Mouse (Mus musculus) MEL (cell line): ENCODE data around the gene Nckap5l. TPM values are rescaled to one million over a fixed set of nuclear protein-coding genes. Genes with fewer than 3 reads are reported as not detected.

ENCODE experiments used
- DNase-seq: peaks from one replicate; pipeline ENCODE4 v3.0.0; 2011; ENCODE audit warnings: low read depth, low spot score
- H3K27ac ChIP-seq: 2 replicates; pipeline ENCODE4 v1.5.1; 2012; ENCODE audit warnings: low read depth, mild to moderate bottlenecking, control low read depth, low read length, moderate library complexity; ENCODE audit not compliant: control insufficient read depth
- H3K27me3 ChIP-seq, 2 experiments: fragments of 150-350 bp in 1 of 2; sonication (generic) in 1 of 2; 2 replicates each; pipeline ENCODE4 v1.6.1; 2012; ENCODE audit warnings: low read length in 2 of 2, mild to moderate bottlenecking in 2 of 2, improper control_type of control experiment in 1 of 2, moderate library complexity in 1 of 2; ENCODE audit not compliant: insufficient read depth in 2 of 2, control insufficient read depth in 1 of 2
- H3K36me3 ChIP-seq, 2 experiments: 2 replicates each; pipeline ENCODE4 v1.6.1; 2012 to 2014; ENCODE audit warnings: low read length in 2 of 2, improper control_type of control experiment in 1 of 2, inconsistent platforms in 1 of 2, mild to moderate bottlenecking in 1 of 2; ENCODE audit not compliant: insufficient read depth in 2 of 2, control insufficient read depth in 1 of 2
- H3K4me1 ChIP-seq, 2 experiments: fragments of 150-350 bp in 1 of 2; sonication (generic) in 1 of 2; 2 replicates each; pipeline ENCODE4 v1.6.1; 2012; ENCODE audit warnings: low read length in 2 of 2, improper control_type of control experiment in 1 of 2, mild to moderate bottlenecking in 1 of 2; ENCODE audit not compliant: insufficient read depth in 2 of 2, control insufficient read depth in 1 of 2
- H3K4me3 ChIP-seq, 2 experiments: fragments of 150-350 bp in 1 of 2; sonication (generic) in 1 of 2; 2 replicates each; pipeline ENCODE4 v1.5.1; 2012; ENCODE audit warnings: low read depth in 2 of 2, low read length in 2 of 2, mild to moderate bottlenecking in 2 of 2, moderate library complexity in 2 of 2, control low read depth in 1 of 2, improper control_type of control experiment in 1 of 2; ENCODE audit not compliant: control insufficient read depth in 1 of 2, insufficient read depth in 1 of 2
- H3K79me2 ChIP-seq: 2 replicates; pipeline ENCODE4 v1.6.1; 2012; ENCODE audit warnings: mild to moderate bottlenecking, low read length, moderate library complexity; ENCODE audit not compliant: control insufficient read depth, poor library complexity, insufficient read depth
- H3K9ac ChIP-seq: 2 replicates; pipeline ENCODE4 v1.6.1; 2012; ENCODE audit warnings: low read depth, mild to moderate bottlenecking, control low read depth, low read length, moderate library complexity; ENCODE audit not compliant: control insufficient read depth, poor library complexity, severe bottlenecking
- H3K9me3 ChIP-seq: fragments of 150-350 bp; sonication (generic); replicated peaks from 2 replicates; pipeline ENCODE4 v1.6.1; 2012; ENCODE audit warnings: mild to moderate bottlenecking, low read length, improper control_type of control experiment, moderate library complexity; ENCODE audit not compliant: insufficient read depth
- BHLHE40 ChIP-seq: IDR thresholded peaks from 2 replicates; pipeline ENCODE4 v1.6.1; 2012; ENCODE audit warnings: low read depth, mild to moderate bottlenecking, inconsistent platforms, low read length, improper control_type of control experiment, borderline replicate concordance
- CHD1 ChIP-seq: IDR thresholded peaks from 2 replicates; pipeline ENCODE4 v1.6.1; 2012; ENCODE audit warnings: low read depth, mild to moderate bottlenecking, inconsistent platforms, low read length, improper control_type of control experiment
- CHD2 ChIP-seq: IDR thresholded peaks from 2 replicates; pipeline ENCODE4 v1.6.1; 2011; ENCODE audit warnings: low read length, improper control_type of control experiment
- CTCF ChIP-seq, 3 experiments: IDR thresholded peaks in 2 of 3; conservative IDR thresholded peaks in 1 of 3; 2 replicates each; pipeline ENCODE4 v1.5.1; 2011 to 2012; ENCODE audit warnings: low read length in 3 of 3, low read depth in 2 of 3, mild to moderate bottlenecking in 2 of 3, improper control_type of control experiment in 1 of 3, inconsistent platforms in 1 of 3, mixed read lengths in 1 of 3, moderate library complexity in 1 of 3; ENCODE audit not compliant: control insufficient read depth in 1 of 3, insufficient read depth in 1 of 3, poor library complexity in 1 of 3, severe bottlenecking in 1 of 3
- E2F4 ChIP-seq: IDR thresholded peaks from 2 replicates; pipeline ENCODE4 v1.6.1; 2011; ENCODE audit warnings: low read depth, low read length, improper control_type of control experiment, borderline replicate concordance
- ELF1 ChIP-seq: IDR thresholded peaks from 2 replicates; pipeline ENCODE4 v1.6.1; 2014; ENCODE audit warnings: low read depth, mild to moderate bottlenecking, inconsistent platforms, low read length, improper control_type of control experiment, moderate library complexity
- EP300 ChIP-seq, 2 experiments: IDR thresholded peaks; 2 replicates each; pipeline ENCODE4 v1.6.1; 2011; ENCODE audit warnings: improper control_type of control experiment in 2 of 2, low read length in 2 of 2, low read depth in 1 of 2, mild to moderate bottlenecking in 1 of 2
- ETS1 ChIP-seq: IDR thresholded peaks from 2 replicates; pipeline ENCODE4 v1.6.1; 2012; ENCODE audit warnings: low read depth, mild to moderate bottlenecking, inconsistent platforms, low read length, improper control_type of control experiment, moderate library complexity
- KAT2A ChIP-seq: conservative IDR thresholded peaks from 2 replicates; pipeline ENCODE4 v1.6.1; 2012; ENCODE audit warnings: low read depth, low read length, improper control_type of control experiment, inconsistent platforms
- MAFK ChIP-seq: IDR thresholded peaks from 2 replicates; pipeline ENCODE4 v1.6.1; 2011; ENCODE audit warnings: low read depth, mild to moderate bottlenecking, low read length, improper control_type of control experiment, borderline replicate concordance
- MEF2A ChIP-seq: IDR thresholded peaks from 2 replicates; pipeline ENCODE4 v1.6.1; 2014; ENCODE audit warnings: low read depth, mild to moderate bottlenecking, inconsistent platforms, low read length, improper control_type of control experiment; ENCODE audit not compliant: poor library complexity, insufficient replicate concordance, severe bottlenecking; ENCODE audit errors: extremely low read depth
- MYB ChIP-seq: IDR thresholded peaks from 2 replicates; pipeline ENCODE4 v1.6.1; 2011; ENCODE audit warnings: mild to moderate bottlenecking, low read depth, low read length, improper control_type of control experiment
- NRF1 ChIP-seq: IDR thresholded peaks from 2 replicates; pipeline ENCODE4 v1.6.1; 2014; ENCODE audit warnings: low read depth, mild to moderate bottlenecking, inconsistent platforms, low read length, improper control_type of control experiment, moderate library complexity; ENCODE audit not compliant: poor library complexity, insufficient read depth, severe bottlenecking
- POLR2A ChIP-seq, 2 experiments: IDR thresholded peaks; 2 replicates each; pipeline ENCODE4 v1.6.1; 2011 to 2012; ENCODE audit warnings: low read length in 2 of 2, mild to moderate bottlenecking in 2 of 2, control low read depth in 1 of 2, improper control_type of control experiment in 1 of 2, low read depth in 1 of 2, moderate library complexity in 1 of 2; ENCODE audit not compliant: control insufficient read depth in 1 of 2, insufficient read depth in 1 of 2, poor library complexity in 1 of 2
- POLR2AphosphoS2 ChIP-seq: IDR thresholded peaks from 2 replicates; pipeline ENCODE4 v1.6.1; 2011; ENCODE audit warnings: low read length, improper control_type of control experiment
- POLR2AphosphoS5 ChIP-seq: IDR thresholded peaks from 2 replicates; pipeline ENCODE4 v1.6.1; 2012; ENCODE audit warnings: low read depth, borderline replicate concordance, mild to moderate bottlenecking, inconsistent platforms, low read length, moderate library complexity, mixed read lengths
- SMC3 ChIP-seq: IDR thresholded peaks from 2 replicates; pipeline ENCODE4 v1.6.1; 2011; ENCODE audit warnings: low read depth, low read length, improper control_type of control experiment
- TAL1 ChIP-seq: IDR thresholded peaks from 2 replicates; pipeline ENCODE4 v1.6.1; 2012; ENCODE audit warnings: mild to moderate bottlenecking, inconsistent platforms, low read length, moderate library complexity, mixed read lengths
- TCF12 ChIP-seq: IDR thresholded peaks from 2 replicates; pipeline ENCODE4 v1.6.1; 2014; ENCODE audit warnings: low read depth, mild to moderate bottlenecking, inconsistent platforms, low read length, improper control_type of control experiment, moderate library complexity
- UBTF ChIP-seq: IDR thresholded peaks from 2 replicates; pipeline ENCODE4 v1.6.1; 2012; ENCODE audit warnings: low read depth, mild to moderate bottlenecking, inconsistent platforms, low read length, improper control_type of control experiment, moderate library complexity, borderline replicate concordance; ENCODE audit not compliant: insufficient read depth
- USF1 ChIP-seq: IDR thresholded peaks from 2 replicates; pipeline ENCODE4 v1.6.1; 2014; ENCODE audit warnings: low read depth, mild to moderate bottlenecking, inconsistent platforms, low read length, improper control_type of control experiment, moderate library complexity
- ZKSCAN1 ChIP-seq: IDR thresholded peaks from 2 replicates; pipeline ENCODE4 v1.6.1; 2012; ENCODE audit warnings: low read depth, mild to moderate bottlenecking, inconsistent platforms, low read length, improper control_type of control experiment, moderate library complexity
- ZNF384 ChIP-seq: IDR thresholded peaks from 2 replicates; pipeline ENCODE4 v1.6.1; 2012; ENCODE audit warnings: low read depth, mild to moderate bottlenecking, inconsistent platforms, low read length, improper control_type of control experiment
- polyA plus RNA-seq, 2 experiments: library from polyadenylated mRNA; stranded (reverse) in 1 of 2; unstranded in 1 of 2; fragments of >175 nt in 1 of 2; fragments of >200 nt in 1 of 2; gene quantifications; 2 replicates each; pipeline versions ENCODE4 v1.2.1 to v1.2.4; 2012; ENCODE audit warnings: low replicate concordance in 2 of 2, low read depth in 1 of 2; ENCODE audit not compliant: insufficient read length in 2 of 2, insufficient read depth in 1 of 2, missing spikeins in 1 of 2
- total RNA-seq: library from RNA; depleted of rRNA; stranded (reverse); fragments of 300-350 nt; gene quantifications from 2 replicates; pipeline ENCODE4 v1.2.3, GENCODE M21; 2012

The Nckap5l gene
- total and polyA plus RNA-seq, 3 experiments, result 2.5 to 14.1 TPM; not detected in 1

DNA sequence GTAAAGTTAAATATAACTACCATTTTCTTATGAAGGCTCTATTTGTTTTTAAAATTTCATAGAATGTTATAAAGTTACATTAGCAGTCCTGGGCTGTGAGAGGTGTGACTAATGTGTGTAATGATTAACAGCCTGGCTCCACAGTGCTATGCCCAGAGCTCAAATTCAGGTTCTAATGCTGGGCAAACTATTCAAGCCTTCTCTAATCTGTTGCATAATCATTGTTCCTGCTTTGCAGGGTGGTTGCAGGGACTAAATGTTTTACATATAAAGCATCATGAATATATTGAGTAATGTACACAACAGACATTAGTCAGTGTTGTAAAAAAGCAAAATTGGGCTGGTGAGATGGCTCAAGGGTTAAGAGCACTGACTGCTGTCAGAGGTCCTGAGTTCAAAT lies 74.7 kb downstream of the Nckap5l start:
- H3K27me3 ChIP-seq, result no peaks in the 10 kb centered on the region
- H3K36me3 ChIP-seq, result peaks cover 0 to 2% of the 10 kb centered on the region in 2 experiments; a peak in 1 of 4 replicates
- no peak for DNase-seq
- no peaks in the 10 kb centered on the region for H3K9me3 ChIP-seq
- H3K4me3 ChIP-seq, result no peak overlapping the region
- no peak overlapping the region for H3K9ac ChIP-seq
- TF ChIP-seq POLR2AphosphoS5 (no peak), CTCF (IDR thresholded peaks at IDR 0.05 in 2 of 3, conservative IDR thresholded peaks at IDR 0.05 in 1 of 3; ENCODE audit: control insufficient read depth in 1 of 3, insufficient read depth in 1 of 3, low read depth in 2 of 3, low read length in 3 of 3, poor library complexity in 1 of 3, severe bottlenecking in 1 of 3) (0 out of 6 replicates have a peak, but pooled peaks of 1 of the 3 experiments have one; percentile 15)
- H3K79me2 ChIP-seq, result no peaks in the 10 kb centered on the region
- peaks cover 0 to under 1% of the 10 kb centered on the region in 2 experiments; a peak in 1 of 4 replicates for H3K4me1 ChIP-seq
- H3K27ac ChIP-seq, result no peak overlapping the region

DNA sequence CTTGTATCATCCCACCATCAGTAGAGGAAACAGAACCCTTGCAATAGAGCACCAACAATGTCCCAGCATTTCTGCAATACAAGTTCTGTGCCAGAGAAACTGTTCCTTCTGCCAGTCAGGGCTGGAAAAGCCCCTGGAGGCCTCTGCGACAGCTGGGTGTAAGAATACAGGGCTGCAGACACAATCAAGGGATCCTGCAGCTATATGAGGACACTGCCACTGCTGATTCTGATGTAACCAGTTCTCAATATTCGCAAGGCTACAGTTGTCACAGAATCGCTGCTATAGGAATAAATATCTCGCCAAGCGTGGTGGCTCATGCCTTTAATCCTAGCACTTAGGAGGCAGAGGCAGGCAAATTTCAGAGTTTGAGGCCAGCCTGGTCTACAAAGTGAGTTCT lies 81.3 kb downstream of the Nckap5l start:
- H3K4me3 ChIP-seq, result no peak overlapping the region
- no peak overlapping the region for H3K9ac ChIP-seq
- DNase-seq, result no peak
- H3K27ac ChIP-seq, result no peak overlapping the region
- no peaks in the 10 kb centered on the region; a peak in 2 of 4 replicates for H3K4me1 ChIP-seq
- H3K36me3 ChIP-seq, result no peaks in the 10 kb centered on the region
- peaks cover 9 to 29% of the 10 kb centered on the region in 2 experiments for H3K27me3 ChIP-seq
- H3K9me3 ChIP-seq, result no peaks in the 10 kb centered on the region
- TF ChIP-seq MAFK, result no peak
- TF ChIP-seq MYB, result no peak
- TF ChIP-seq TAL1, result no peak
- no peak for TF ChIP-seq POLR2A (IDR thresholded peaks at IDR 0.05; ENCODE audit: control insufficient read depth in 1 of 2, insufficient read depth in 1 of 2, low read depth in 1 of 2, low read length in 2 of 2, poor library complexity in 1 of 2)
- TF ChIP-seq USF1, result no peak
- TF ChIP-seq SMC3, result no peak
- no peak for TF ChIP-seq CTCF (IDR thresholded peaks at IDR 0.05 in 2 of 3, conservative IDR thresholded peaks at IDR 0.05 in 1 of 3; ENCODE audit: control insufficient read depth in 1 of 3, insufficient read depth in 1 of 3, low read depth in 2 of 3, low read length in 3 of 3, poor library complexity in 1 of 3, severe bottlenecking in 1 of 3)
- TF ChIP-seq POLR2AphosphoS5, result no peak
- TF ChIP-seq KAT2A, result no peak
- TF ChIP-seq TCF12, result no peak
- TF ChIP-seq MEF2A, result no peak
- TF ChIP-seq POLR2AphosphoS2, result no peak
- no peak for TF ChIP-seq ZNF384
- no peak for TF ChIP-seq ZKSCAN1
- H3K79me2 ChIP-seq, result no peaks in the 10 kb centered on the region

DNA sequence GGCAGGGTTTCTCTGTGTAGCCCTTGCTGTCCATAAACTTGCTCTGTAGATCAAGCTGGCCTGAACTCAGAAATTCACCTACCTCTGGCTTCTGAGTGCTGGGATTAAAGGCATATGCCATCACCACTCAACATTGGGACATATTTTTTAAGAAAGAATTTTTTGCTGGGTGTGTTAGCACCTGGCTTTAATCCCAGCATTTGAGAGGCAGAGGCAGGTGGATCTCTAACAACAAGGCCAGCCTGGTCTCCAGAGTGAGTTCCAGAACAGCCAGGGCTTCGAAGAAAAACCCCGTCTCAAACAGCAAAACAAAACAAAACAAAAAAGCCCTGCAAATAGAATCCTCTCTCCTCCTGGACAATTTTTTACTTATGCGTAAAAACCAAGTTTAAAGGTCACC lies 82.0 kb downstream of the Nckap5l start:
- no peak overlapping the region for H3K27ac ChIP-seq
- TF ChIP-seq UBTF (no peak), ETS1 (no peak), USF1 (no peak), NRF1 (no peak), ZKSCAN1 (no peak), TAL1 (no peak), EP300 (IDR thresholded peaks at IDR 0.05; ENCODE audit: low read depth in 1 of 2, low read length in 2 of 2) (no peak), POLR2A (IDR thresholded peaks at IDR 0.05; ENCODE audit: control insufficient read depth in 1 of 2, insufficient read depth in 1 of 2, low read depth in 1 of 2, low read length in 2 of 2, poor library complexity in 1 of 2) (no peak), CTCF (IDR thresholded peaks at IDR 0.05 in 2 of 3, conservative IDR thresholded peaks at IDR 0.05 in 1 of 3; ENCODE audit: control insufficient read depth in 1 of 3, insufficient read depth in 1 of 3, low read depth in 2 of 3, low read length in 3 of 3, poor library complexity in 1 of 3, severe bottlenecking in 1 of 3) (no peak), ELF1 (no peak), CHD1 (no peak), CHD2 (no peak), BHLHE40 (no peak), E2F4 (no peak), KAT2A (no peak), POLR2AphosphoS5 (no peak), MYB (no peak)
- no peaks in the 10 kb centered on the region for H3K9me3 ChIP-seq
- no peak overlapping the region for H3K4me3 ChIP-seq
- DNase-seq, result no peak
- no peaks in the 10 kb centered on the region for H3K36me3 ChIP-seq
- no peaks in the 10 kb centered on the region; a peak in 2 of 4 replicates for H3K4me1 ChIP-seq
- H3K27me3 ChIP-seq, result peaks cover 9 to 30% of the 10 kb centered on the region in 2 experiments
- H3K79me2 ChIP-seq, result no peaks in the 10 kb centered on the region
- no peak overlapping the region for H3K9ac ChIP-seq
